Mouse (Mus musculus): Measurements from ENCODE around the gene Txnrd2.

DNA sequence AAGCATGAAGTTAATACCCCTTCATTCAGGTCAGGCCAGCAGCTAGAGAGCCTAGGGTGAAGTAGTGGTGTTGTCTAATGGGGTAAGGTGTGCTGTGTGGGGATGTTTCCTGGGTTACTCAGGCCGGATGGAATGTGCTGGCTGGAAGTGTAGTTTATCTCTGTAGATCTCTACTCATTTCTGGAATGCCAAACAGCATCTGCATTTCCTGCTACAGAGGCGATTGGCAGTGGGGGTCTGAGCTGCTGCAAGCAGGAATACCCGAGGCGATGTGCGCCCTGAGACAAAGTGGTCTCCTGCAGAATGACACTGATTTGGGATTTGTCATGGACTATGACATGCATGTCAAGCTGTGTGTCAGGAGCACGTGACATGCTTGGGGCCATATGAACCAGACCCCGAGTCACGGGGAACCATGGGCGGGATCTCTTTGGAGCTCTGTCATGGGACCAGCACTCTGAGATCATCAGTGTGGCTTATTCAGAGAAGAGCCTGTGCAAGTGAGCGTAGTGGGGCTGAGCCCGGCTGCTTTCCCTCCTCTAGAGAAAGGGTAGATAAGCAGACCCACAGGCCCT is 45.3 kb downstream of the Txnrd2 start:
- TF ChIP-seq CTCF (conservative IDR thresholded peaks at IDR 0.05; ENCODE audit: low read length) (no peak), NANOG (IDR thresholded peaks at IDR 0.05; ENCODE audit: borderline replicate concordance, low read length) (no peak), POU5F1 (IDR thresholded peaks at IDR 0.05; ENCODE audit: borderline replicate concordance, low read length) (no peak)
